25 mouse cellular contexts compared by ENCODE assay signal in genomic region chr1:80665761-80666160, GRCm38 (mm10).
A peak's percentile ranks its signal among the peaks of the same experiment; 100 is the strongest.
DNase-seq lines count a peak whose midpoint lies in the region; ATAC-seq and TF ChIP-seq lines count a peak whose summit lies in the region.
"Had no signal": no experiment of that assay in that cellular context is flagged by ENCODE, and none has a peak within 500 bp of the region (broad histone marks: within the 10 kb centered on the region; RNA-seq: fewer than 3 reads in every experiment).

No protein-coding gene starts in this region.

- TF ChIP-seq EP300 in liver, postnatal 0 days (IDR thresholded peaks at IDR 0.05; ENCODE audit: low read depth), result no peak
- no peak for TF ChIP-seq EP300 in CH12.LX (IDR thresholded peaks at IDR 0.05; ENCODE audit: low read length)
- TF ChIP-seq EP300 in stomach, postnatal 0 days (optimal IDR thresholded peaks at IDR 0.05), result no peak

- H3K4me2 ChIP-seq in liver, postnatal 0 days (ENCODE audit: low read depth, low read length), result 0 out of 2 replicates have a peak overlapping the region, but pooled peaks have one; percentile 0
- no peak overlapping the region for H3K4me2 ChIP-seq in liver, embryonic 11.5 days
- peak overlapping the region; percentile 40 for H3K4me2 ChIP-seq in CH12.LX (ENCODE audit: insufficient read depth, low read depth, poor library complexity, severe bottlenecking)
- H3K4me2 ChIP-seq in stomach, postnatal 0 days (replicated peaks; ENCODE audit: low read depth), result no peak overlapping the region
- H3K4me2 ChIP-seq: forebrain, embryonic 12.5 days; heart, embryonic 13.5 days; hindbrain, embryonic 15.5 days; kidney, embryonic 15.5 days; limb, embryonic 15.5 days; midbrain, embryonic 11.5 days; neural tube, embryonic 13.5 days had no signal

- no peak overlapping the region for H3K9ac ChIP-seq in liver, postnatal 0 days (replicated peaks)
- H3K9ac ChIP-seq in liver, embryonic 11.5 days (ENCODE audit: low read depth, low read length), result no peak overlapping the region
- peak overlapping the region; percentile 53 for H3K9ac ChIP-seq in CH12.LX (ENCODE audit: insufficient read depth, low read depth)
- H3K9ac ChIP-seq in stomach, postnatal 0 days (ENCODE audit: low read length), result no peak overlapping the region
- H3K9ac ChIP-seq: forebrain, embryonic 12.5 days; forebrain, postnatal 0 days; heart, embryonic 13.5 days; hindbrain, embryonic 15.5 days; kidney, embryonic 15.5 days; limb, embryonic 15.5 days; neural tube, embryonic 13.5 days had no signal

- H3K9me3 ChIP-seq in liver, postnatal 0 days (ENCODE audit: low read length), result no peaks in the 10 kb centered on the region
- H3K9me3 ChIP-seq in liver, embryonic 11.5 days (ENCODE audit: control insufficient read depth, low read length), result no peaks in the 10 kb centered on the region
- H3K9me3 ChIP-seq in CH12.LX (replicated peaks; ENCODE audit: low read length), result no peaks in the 10 kb centered on the region
- H3K9me3 ChIP-seq in stomach, postnatal 0 days (ENCODE audit: control insufficient read depth, low read length), result no peaks in the 10 kb centered on the region
- H3K9me3 ChIP-seq: forebrain, embryonic 12.5 days; heart, embryonic 13.5 days; hindbrain, embryonic 10.5 days; hindbrain, embryonic 15.5 days; kidney, embryonic 15.5 days; limb, embryonic 15.5 days; neural tube, embryonic 13.5 days had no signal

- in situ Hi-C loops in CH12.LX (cut with MboI; ENCODE audit: low pct_ligation_motif_present, low pct_unique_long_range_greater_than_20kb, low sequenced_read_pairs), result no loop called here

- no peaks in the 10 kb centered on the region for H3K27me3 ChIP-seq in liver, postnatal 0 days (ENCODE audit: insufficient read depth, low read length)
- H3K27me3 ChIP-seq in liver, embryonic 11.5 days (replicated peaks; ENCODE audit: control insufficient read depth, insufficient read depth, low read length), result no peaks in the 10 kb centered on the region
- no peaks in the 10 kb centered on the region for H3K27me3 ChIP-seq in CH12.LX (replicated peaks)
- no peaks in the 10 kb centered on the region for H3K27me3 ChIP-seq in stomach, postnatal 0 days (ENCODE audit: control insufficient read depth, insufficient read depth, low read length)
- H3K27me3 ChIP-seq: forebrain, embryonic 12.5 days; heart, embryonic 13.5 days; hindbrain, embryonic 15.5 days; kidney, embryonic 15.5 days; limb, embryonic 15.5 days; neural tube, embryonic 13.5 days had no signal

- ATAC-seq in liver, postnatal 0 days, result 0 out of 2 replicates have a peak, but pooled peaks have one; percentile 12
- no peak for ATAC-seq in liver, embryonic 11.5 days (replicated peaks; ENCODE audit: low FRiP score)
- peak; percentile 64 for ATAC-seq in common myeloid progenitor, adult 5-6 weeks (replicated peaks; ENCODE audit: low read depth, poor library complexity, severe bottlenecking)
- ATAC-seq in megakaryocyte progenitor cell, adult 5-6 weeks (replicated peaks; ENCODE audit: poor library complexity), result peak; percentile 71
- ATAC-seq in stomach, postnatal 0 days (ENCODE audit: low FRiP score, low TSS enrichment), result no peak
- ATAC-seq: forebrain, postnatal 0 days had no signal

- no peak overlapping the region for H3K27ac ChIP-seq in liver, postnatal 0 days (ENCODE audit: low read depth)
- H3K27ac ChIP-seq in liver, embryonic 11.5 days (ENCODE audit: low read depth, low read length), result no peak overlapping the region
- H3K27ac ChIP-seq in CH12.LX (ENCODE audit: insufficient read depth, low read depth), result no peak overlapping the region; the same call in 1 of the 2 replicates
- no peak overlapping the region for H3K27ac ChIP-seq in stomach, postnatal 0 days (replicated peaks)
- H3K27ac ChIP-seq: forebrain, embryonic 12.5 days; heart, embryonic 13.5 days; hindbrain, embryonic 10.5 days; hindbrain, embryonic 15.5 days; kidney, embryonic 15.5 days; limb, embryonic 15.5 days; neural tube, embryonic 13.5 days had no signal

- no peak for TF ChIP-seq CTCF in liver, postnatal 0 days (IDR thresholded peaks at IDR 0.05; ENCODE audit: low read depth)
- TF ChIP-seq CTCF in CH12.LX (conservative IDR thresholded peaks at IDR 0.05 in 1 of 2, IDR thresholded peaks at IDR 0.05 in 1 of 2; ENCODE audit: low read depth in 2 of 2, low read length in 2 of 2), result no peak
- TF ChIP-seq CTCF in stomach, postnatal 0 days (IDR thresholded peaks at IDR 0.05; ENCODE audit: low read depth), result no peak

- H3K4me1 ChIP-seq in liver, postnatal 0 days (ENCODE audit: insufficient read depth), result no peaks in the 10 kb centered on the region; the same call in 1 of the 2 replicates
- H3K4me1 ChIP-seq in liver, embryonic 11.5 days (replicated peaks; ENCODE audit: control insufficient read depth, insufficient read depth, low read length), result no peaks in the 10 kb centered on the region
- H3K4me1 ChIP-seq in CH12.LX (ENCODE audit: control insufficient read depth in 1 of 2, insufficient read depth in 2 of 2), result peaks cover 0 to 51% of the 10 kb centered on the region in 2 experiments; a peak in 3 of 4 replicates
- no peaks in the 10 kb centered on the region for H3K4me1 ChIP-seq in stomach, postnatal 0 days (replicated peaks; ENCODE audit: control insufficient read depth, insufficient read depth)
- H3K4me1 ChIP-seq: forebrain, embryonic 12.5 days; heart, embryonic 13.5 days; hindbrain, embryonic 10.5 days; hindbrain, embryonic 15.5 days; kidney, embryonic 15.5 days had no signal

- DNase-seq in liver, postnatal 0 days, result no peak
- no peak for DNase-seq in liver, embryonic 11.5 days (ENCODE audit: low spot score)
- peak; percentile 57 for DNase-seq in CH12.LX (ENCODE audit: extremely low read depth)
- no peak for DNase-seq in stomach, postnatal 0 days (ENCODE audit: low spot score)
- no peak for DNase-seq in layer of hippocampus, adult 9-11 months
- no peak for DNase-seq in kidney, adult 8-10 months
- DNase-seq: adrenal gland, postnatal 36 days; cerebellum, adult 8-10 months; cerebellum, postnatal 36 days; forebrain, postnatal 0 days; layer of hippocampus, postnatal 36 days; left cerebral cortex, postnatal 4 days had no signal

- TF ChIP-seq POLR2A in CH12.LX (IDR thresholded peaks at IDR 0.05; ENCODE audit: low read depth, low read length), result no peak

- H3K4me3 ChIP-seq in liver, postnatal 0 days (ENCODE audit: low read depth, low read length), result no peak overlapping the region
- H3K4me3 ChIP-seq in liver, embryonic 11.5 days (ENCODE audit: low read depth, low read length), result no peak overlapping the region
- H3K4me3 ChIP-seq in CH12.LX (replicated peaks in 1 of 3; ENCODE audit: low read depth in 2 of 3, low read length in 2 of 3, poor library complexity in 1 of 3), result no peak overlapping the region
- H3K4me3 ChIP-seq in stomach, postnatal 0 days (ENCODE audit: low read depth, low read length), result no peak overlapping the region
- H3K4me3 ChIP-seq: erythroblast, embryonic 14.5 days; forebrain, embryonic 12.5 days; heart, embryonic 13.5 days; hindbrain, embryonic 10.5 days; hindbrain, embryonic 15.5 days; kidney, embryonic 15.5 days; layer of hippocampus, adult 2 months; limb, embryonic 15.5 days; neural tube, embryonic 13.5 days had no signal

- dilution Hi-C loops in CH12.LX (cut with MboI; ENCODE audit: extremely low pct_ligation_motif_present, extremely low pct_unique_long_range_greater_than_20kb, low sequenced_read_pairs), result no loop called here

- no peaks in the 10 kb centered on the region for H3K36me3 ChIP-seq in liver, postnatal 0 days (replicated peaks; ENCODE audit: insufficient read depth, low read length)
- H3K36me3 ChIP-seq in liver, embryonic 11.5 days (ENCODE audit: control insufficient read depth, insufficient read depth, low read length), result no peaks in the 10 kb centered on the region
- H3K36me3 ChIP-seq in CH12.LX (replicated peaks in 1 of 2; ENCODE audit: control insufficient read depth in 1 of 2, insufficient read depth in 1 of 2, low read length in 1 of 2), result peaks cover 0 to 15% of the 10 kb centered on the region in 2 experiments
- no peaks in the 10 kb centered on the region for H3K36me3 ChIP-seq in stomach, postnatal 0 days (ENCODE audit: control insufficient read depth, insufficient read depth, low read length)
- H3K36me3 ChIP-seq: forebrain, embryonic 12.5 days; G1E; heart, embryonic 13.5 days; hindbrain, embryonic 10.5 days; hindbrain, embryonic 15.5 days; kidney, embryonic 15.5 days; limb, embryonic 15.5 days; neural tube, embryonic 13.5 days had no signal

- no peak for TF ChIP-seq RAD21 in CH12.LX (IDR thresholded peaks at IDR 0.05; ENCODE audit: low read depth, low read length)

- peaks cover 35% of the 10 kb centered on the region for H3K79me2 ChIP-seq in CH12.LX (replicated peaks; ENCODE audit: control insufficient read depth, extremely low read depth, insufficient read depth, poor library complexity, severe bottlenecking)

TF ChIP-seq in CH12.LX, 34 proteins besides CTCF, POLR2A, EP300 and RAD21:
- TF ChIP-seq ZNF384 (IDR thresholded peaks at IDR 0.05; ENCODE audit: low read depth, low read length) (peak; percentile 72), MXI1 (IDR thresholded peaks at IDR 0.05; ENCODE audit: low read depth, low read length) (no peak)

Comparison
In these comparisons a context has a peak if more than half of its experiments do, and no peak if none do; other contexts are left out.
1. ATAC-seq: peak in liver, postnatal 0 days (single experiment), common myeloid progenitor, adult 5-6 weeks (single experiment) and megakaryocyte progenitor cell, adult 5-6 weeks (single experiment); none in liver, embryonic 11.5 days (single experiment) and stomach, postnatal 0 days (single experiment).
2. H3K4me2 ChIP-seq: peak in liver, postnatal 0 days (single experiment) and CH12.LX (single experiment); none in liver, embryonic 11.5 days (single experiment) and stomach, postnatal 0 days (single experiment).